Mouse (Mus musculus): ENCODE data around the gene 4933403O08Rik. TPM values are rescaled to one million over a fixed set of nuclear protein-coding genes. Genes with fewer than 3 reads are reported as not detected.

The 4933403O08Rik gene
- 0.10 TPM in 1 of 2 replicates, not detected in the other for polyA plus RNA-seq (2016; fragmentation: Nextera tagmentation; extraction: Ambion mirVana)

DNA sequence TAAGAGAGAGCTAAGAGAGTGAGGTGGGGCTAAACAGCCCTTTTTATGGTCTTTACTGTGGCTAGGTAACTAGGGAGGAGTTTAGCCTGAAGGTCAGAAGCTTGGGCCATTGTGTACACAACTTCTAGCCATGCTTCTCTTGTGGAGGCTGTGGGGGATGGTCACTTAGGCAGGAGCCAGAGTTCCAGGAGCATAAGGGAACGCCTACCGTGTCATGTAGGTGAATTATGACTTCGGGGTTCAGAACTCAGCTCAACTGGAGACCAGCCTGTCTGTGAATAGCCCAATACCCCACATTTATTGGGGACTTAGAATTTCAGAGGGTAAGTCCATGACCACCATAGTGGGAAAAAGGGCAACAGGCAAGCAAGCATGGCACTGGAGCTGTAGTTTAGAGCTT, at the start of gene 4933403O08Rik:
Gene 4933403O08Rik (plus strand): TSS at position 301 of the 400 bp plus-strand sequence.
- H3K4me3 ChIP-seq, result no peak within 1 kb of the TSS
- no peaks in the 10 kb centered on the region for H3K4me1 ChIP-seq
- WGBS, result 98% methylated on average over 3 of the region's 3 CpGs
- no peaks in the 10 kb centered on the region for H3K36me3 ChIP-seq (replicated peaks)
- no peak for DNase-seq (ENCODE audit: extremely low spot score, low spot score)
- no peaks in the 10 kb centered on the region for H3K27me3 ChIP-seq (ENCODE audit: poor library complexity, severe bottlenecking)
- H3K27ac ChIP-seq, result no peak within 1 kb of the TSS
- no peaks in the 10 kb centered on the region for H3K9me3 ChIP-seq

DNA sequence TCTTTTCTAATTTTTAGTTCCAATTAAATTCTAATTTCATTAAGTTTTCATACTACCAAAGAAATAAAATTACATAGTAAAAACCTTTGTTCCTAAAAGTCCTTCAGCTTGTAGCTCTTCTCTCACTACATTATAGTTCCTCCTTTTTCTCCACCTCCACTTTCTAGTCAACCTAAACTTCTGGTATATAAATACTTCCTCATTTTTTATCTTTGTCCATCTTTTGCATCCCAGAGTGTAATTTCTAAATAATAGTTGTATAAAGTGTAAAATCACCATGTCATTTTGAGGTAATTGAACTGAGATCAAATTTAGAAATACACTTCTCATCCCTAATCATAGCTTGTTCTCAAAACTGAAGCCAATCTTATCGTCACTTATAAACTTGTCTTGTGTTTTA, 4.1 kb downstream of the 4933403O08Rik start:
- DNase-seq (ENCODE audit: extremely low spot score, low spot score), result no peak
- no peaks in the 10 kb centered on the region for H3K4me1 ChIP-seq
- no peak overlapping the region for H3K4me3 ChIP-seq
- H3K36me3 ChIP-seq (replicated peaks), result no peaks in the 10 kb centered on the region
- 82% methylated on average over 1 of the region's 1 CpGs for WGBS
- no peaks in the 10 kb centered on the region for H3K9me3 ChIP-seq
- no peak overlapping the region for H3K27ac ChIP-seq
- no peaks in the 10 kb centered on the region for H3K27me3 ChIP-seq (ENCODE audit: poor library complexity, severe bottlenecking)

DNA sequence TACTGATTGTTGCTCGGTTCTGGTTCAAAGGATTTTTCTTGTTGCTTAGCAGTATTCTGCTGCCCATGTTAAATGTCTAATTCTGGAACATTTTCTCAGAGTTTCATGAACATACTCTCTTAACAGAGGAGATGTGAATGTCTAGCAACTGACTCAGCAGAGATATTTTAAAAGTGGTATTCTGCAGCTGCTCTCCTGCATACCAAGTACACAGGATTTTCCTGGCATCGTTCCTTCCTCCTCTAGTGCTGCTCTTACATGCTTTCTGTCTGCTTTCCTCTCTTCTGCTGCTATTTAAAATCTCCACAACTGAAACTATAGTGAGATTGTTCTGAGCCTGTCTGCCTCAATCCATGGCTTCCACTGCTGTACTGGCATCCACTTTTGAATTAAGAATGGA, 16.7 kb downstream of the 4933403O08Rik start:
- no peak overlapping the region for H3K27ac ChIP-seq
- H3K9me3 ChIP-seq, result no peaks in the 10 kb centered on the region
- no peaks in the 10 kb centered on the region for H3K27me3 ChIP-seq (ENCODE audit: poor library complexity, severe bottlenecking)
- H3K4me1 ChIP-seq, result no peaks in the 10 kb centered on the region
- H3K4me3 ChIP-seq, result no peak overlapping the region
- no peaks in the 10 kb centered on the region for H3K36me3 ChIP-seq (replicated peaks)
- WGBS, result 87% methylated on average over 2 of the region's 2 CpGs
- no peak for DNase-seq (ENCODE audit: extremely low spot score, low spot score)

DNA sequence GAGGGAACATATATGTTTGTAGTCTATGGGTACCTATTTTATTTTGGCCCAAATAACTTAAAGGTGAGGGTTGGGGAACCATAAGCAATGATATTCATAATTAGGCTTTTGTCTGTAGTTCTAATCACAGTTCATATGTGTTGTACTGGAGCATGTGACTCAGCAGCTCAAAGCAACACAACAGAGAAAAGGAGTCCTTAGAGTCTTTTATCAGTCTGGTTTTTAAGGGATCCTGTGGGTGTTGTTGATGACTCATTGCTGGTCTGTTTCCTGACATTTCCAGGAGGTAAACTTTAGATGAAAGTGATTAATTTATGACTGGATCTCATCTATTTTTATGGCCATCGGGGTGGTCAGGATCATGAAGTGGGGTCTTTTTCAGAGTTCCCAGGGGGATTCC, 34.7 kb downstream of the 4933403O08Rik start:
- DNase-seq (ENCODE audit: extremely low spot score, low spot score), result no peak
- H3K27ac ChIP-seq, result no peak overlapping the region
- H3K4me1 ChIP-seq, result no peaks in the 10 kb centered on the region
- no peaks in the 10 kb centered on the region for H3K9me3 ChIP-seq
- 91% methylated on average over 1 of the region's 1 CpGs for WGBS
- H3K4me3 ChIP-seq, result no peak overlapping the region
- no peaks in the 10 kb centered on the region for H3K27me3 ChIP-seq (ENCODE audit: poor library complexity, severe bottlenecking)
- H3K36me3 ChIP-seq (replicated peaks), result no peaks in the 10 kb centered on the region

Other genes with a start within 250 kb of the 4933403O08Rik start
- gene Tex16, start 228.0 kb upstream of the 4933403O08Rik start, polyA plus RNA-seq (2016; fragmentation: Nextera tagmentation; extraction: Ambion mirVana), result 0.53 and 1.8 TPM in 2 replicates
- gene Apool, start 72.3 kb downstream of the 4933403O08Rik start, polyA plus RNA-seq (2016; fragmentation: Nextera tagmentation; extraction: Ambion mirVana), result 69.5 and 70.6 TPM in 2 replicates
- gene Satl1, start 167.7 kb downstream of the 4933403O08Rik start, polyA plus RNA-seq (2016; fragmentation: Nextera tagmentation; extraction: Ambion mirVana), result not detected in 2 replicates

Data from forebrain, embryonic 10.5 days (tissue).